ENCODE assay signal across 8 mouse cellular contexts in the genomic region with DNA sequence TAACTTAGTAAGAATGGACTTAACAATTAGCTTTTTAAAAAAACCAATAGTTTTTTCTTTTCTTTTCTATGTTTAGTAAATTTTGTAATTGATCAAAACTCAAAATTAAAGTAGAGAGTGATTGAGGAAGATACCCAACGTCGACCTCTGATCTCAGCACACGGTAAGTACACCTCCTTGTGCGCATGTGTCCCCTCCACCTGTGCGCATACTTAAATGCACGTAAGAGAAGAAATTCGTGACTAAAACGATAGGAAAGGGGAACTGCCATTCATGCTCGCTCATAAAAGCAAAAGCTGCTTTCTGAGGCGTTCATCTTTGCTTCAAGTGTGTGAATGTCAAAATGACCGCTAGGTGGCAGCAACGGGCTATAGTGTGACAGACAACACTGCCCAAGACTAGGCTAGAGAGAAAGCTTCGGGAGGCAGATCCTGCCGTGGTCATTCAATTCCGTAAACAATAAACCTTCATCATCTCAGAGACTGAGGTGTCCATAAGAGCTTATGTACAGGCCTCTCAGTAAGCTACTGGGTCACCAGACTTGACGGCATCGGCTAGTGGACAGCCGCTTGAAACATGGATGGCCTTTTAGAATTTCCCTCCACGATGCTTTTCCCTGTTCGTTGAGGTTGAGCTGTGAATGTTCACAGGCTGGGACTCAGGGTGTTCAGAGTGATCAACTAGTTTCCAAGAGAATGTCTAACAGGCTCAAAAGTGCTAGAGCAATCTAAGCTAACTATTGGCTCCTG. TPM values are rescaled to one million over a fixed set of nuclear protein-coding genes. Genes with fewer than 3 reads are reported as not detected.
DNase-seq lines count a peak whose midpoint lies in the region; ATAC-seq lines count a peak whose summit lies in the region.

No protein-coding gene starts in this region.

- WGBS in heart, embryonic 14.5 days, result 29% methylated on average over 20 of the region's 20 CpGs
- WGBS in liver, embryonic 11.5 days, result 33% methylated on average over 20 of the region's 20 CpGs

- no peaks in the 10 kb centered on the region for H3K4me1 ChIP-seq in heart, embryonic 14.5 days (ENCODE audit: control insufficient read depth in 2 of 2, insufficient read depth in 2 of 2, low read length in 2 of 2)
- H3K4me1 ChIP-seq in liver, embryonic 11.5 days (replicated peaks; ENCODE audit: control insufficient read depth, insufficient read depth, low read length), result no peaks in the 10 kb centered on the region

- H3K9me3 ChIP-seq in heart, embryonic 14.5 days (ENCODE audit: control insufficient read depth, low read length), result no peaks in the 10 kb centered on the region
- H3K9me3 ChIP-seq in liver, embryonic 11.5 days (ENCODE audit: control insufficient read depth, low read length), result no peaks in the 10 kb centered on the region

- H3K4me2 ChIP-seq in heart, embryonic 14.5 days (ENCODE audit: low read length), result peak overlapping the region; percentile 62
- H3K4me2 ChIP-seq in liver, embryonic 11.5 days, result peak overlapping the region; percentile 44

- peak overlapping the region; percentile 23 to 30 for H3K4me3 ChIP-seq in heart, embryonic 14.5 days (ENCODE audit: control insufficient read depth in 1 of 2, insufficient read depth in 1 of 2, low read depth in 1 of 2, low read length in 2 of 2)
- H3K4me3 ChIP-seq in liver, embryonic 11.5 days (ENCODE audit: low read depth, low read length), result no peak overlapping the region

- peak; percentile 69; the same call in 1 of the 2 replicates for ATAC-seq in heart, embryonic 14.5 days (ENCODE audit: insufficient number of reproducible peaks, insufficient read depth, low FRiP score, low read depth)
- peak; percentile 69 for ATAC-seq in liver, embryonic 11.5 days (replicated peaks; ENCODE audit: low FRiP score)

- 0 out of 2 replicates have a peak overlapping the region, but pooled peaks have one; percentile 45 for H3K9ac ChIP-seq in heart, embryonic 14.5 days (ENCODE audit: low read length)
- H3K9ac ChIP-seq in liver, embryonic 11.5 days (ENCODE audit: low read depth, low read length), result no peak overlapping the region

- no peaks in the 10 kb centered on the region for H3K27me3 ChIP-seq in heart, embryonic 14.5 days (ENCODE audit: control insufficient read depth, insufficient read depth, low read length)
- H3K27me3 ChIP-seq in liver, embryonic 11.5 days (replicated peaks; ENCODE audit: control insufficient read depth, insufficient read depth, low read length), result no peaks in the 10 kb centered on the region
- H3K27me3 ChIP-seq in splenic B cell, adult 2 months (ENCODE audit: control insufficient read depth, insufficient read depth, low read length, poor library complexity, severe bottlenecking), result no peaks in the 10 kb centered on the region

- H3K36me3 ChIP-seq in heart, embryonic 14.5 days (ENCODE audit: control insufficient read depth, insufficient read depth, low read length), result no peaks in the 10 kb centered on the region
- no peaks in the 10 kb centered on the region for H3K36me3 ChIP-seq in liver, embryonic 11.5 days (ENCODE audit: control insufficient read depth, insufficient read depth, low read length)
- H3K36me3 ChIP-seq in splenic B cell, adult 2 months (ENCODE audit: control insufficient read depth, insufficient read depth, low read length, poor library complexity, severe bottlenecking), result no peaks in the 10 kb centered on the region

- no peak overlapping the region for H3K27ac ChIP-seq in heart, embryonic 14.5 days (replicated peaks in 1 of 2; ENCODE audit: control insufficient read depth in 1 of 2, insufficient read depth in 1 of 2, low read depth in 2 of 2, low read length in 2 of 2)
- H3K27ac ChIP-seq in liver, embryonic 11.5 days (ENCODE audit: low read depth, low read length), result no peak overlapping the region

- peak; percentile 89 for DNase-seq in CD4-positive, CD25-positive, alpha-beta regulatory T cell, adult 2 months (ENCODE audit: low read depth, low spot score)
- peak; percentile 74 for DNase-seq in brain, embryonic 18.5 days (ENCODE audit: low read depth, low spot score)
- peak; percentile 45 for DNase-seq in fibroblast of lung, adult 2 months (ENCODE audit: low read depth)
- DNase-seq in kidney, postnatal 10 days, result peak; percentile 95
- peak; percentile 77 for DNase-seq in liver, embryonic 11.5 days (ENCODE audit: low spot score)
- DNase-seq in naive thymus-derived CD4-positive, alpha-beta T cell, adult 2 months (ENCODE audit: low read depth), result peak; percentile 85
- DNase-seq in splenic B cell, adult 2 months (ENCODE audit: low read depth, low spot score), result peak; percentile 85

RNA-seq across cellular contexts. Expression of a gene that starts 4.5 kb away (rescaled TPM):
- polyA plus RNA-seq in heart, embryonic 14.5 days (2014; fragmentation: Nextera tagmentation; extraction: Ambion mirVana), result not detected in 2 replicates
- polyA plus RNA-seq in liver, embryonic 11.5 days (2014; fragmentation: Nextera tagmentation; extraction: Ambion mirVana), result not detected in 2 replicates

RNA-seq across cellular contexts. Expression of a gene that starts 19.4 kb away (rescaled TPM):
- polyA plus RNA-seq in heart, embryonic 14.5 days (2014; fragmentation: Nextera tagmentation; extraction: Ambion mirVana), result not detected in 2 replicates
- 0.12 and 0.13 TPM in 2 replicates for polyA plus RNA-seq in liver, embryonic 11.5 days (2014; fragmentation: Nextera tagmentation; extraction: Ambion mirVana)

RNA-seq across cellular contexts. Expression of a gene that starts 53.4 kb away (rescaled TPM):
- polyA plus RNA-seq in heart, embryonic 14.5 days (2014; fragmentation: Nextera tagmentation; extraction: Ambion mirVana), result 6.9 and 7.5 TPM in 2 replicates
- polyA plus RNA-seq in liver, embryonic 11.5 days (2014; fragmentation: Nextera tagmentation; extraction: Ambion mirVana), result 45.0 and 53.2 TPM in 2 replicates

RNA-seq across cellular contexts. Expression of a gene that starts 54.9 kb away (rescaled TPM):
- polyA plus RNA-seq in heart, embryonic 14.5 days (2014; fragmentation: Nextera tagmentation; extraction: Ambion mirVana), result 7.0 and 7.7 TPM in 2 replicates
- 13.1 and 13.5 TPM in 2 replicates for polyA plus RNA-seq in liver, embryonic 11.5 days (2014; fragmentation: Nextera tagmentation; extraction: Ambion mirVana)

Comparison
In these comparisons a context has a peak if more than half of its experiments do, and no peak if none do; other contexts are left out.
1. DNase-seq: peak in every context shown above with its lines; median percentile 95 in kidney, postnatal 10 days; 89 in CD4-positive, CD25-positive, alpha-beta regulatory T cell, adult 2 months; 85 in naive thymus-derived CD4-positive, alpha-beta T cell, adult 2 months; 85 in splenic B cell, adult 2 months; 77 in liver, embryonic 11.5 days; 74 in brain, embryonic 18.5 days; 45 in fibroblast of lung, adult 2 months.